Mouse (Mus musculus) cerebellum, postnatal 25 days (tissue): ENCODE data around the gene Mus81.
A peak's percentile ranks its signal among the peaks of the same experiment; 100 is the strongest.

Source experiments
- DNase-seq, 2 experiments: peaks; one replicate each; pipeline ENCODE4 v3.0.0; 2021; ENCODE audit warnings: mixed read lengths in 2 of 2

Gene Mus81

GRCm38 (mm10) chr19:5433951-5434350, 54.3 kb downstream of the Mus81 start:
- DNase-seq: no peak

GRCm38 (mm10) chr19:5432992-5433852, 55.0 kb downstream of the Mus81 start:
- peak; percentile 40 to 60 for DNase-seq
